Mouse (Mus musculus) forebrain, postnatal 0 days (tissue): ENCODE data around the gene Orc4. TPM values are rescaled to one million over a fixed set of nuclear protein-coding genes. Genes with fewer than 3 reads are reported as not detected.

Source experiments
- ATAC-seq: fragments of 200-750 bp; cut with Nextera tagmentation; 2 replicates; pipeline ENCODE4 v1.8.0; 2017; ENCODE audit warnings: mild to moderate bottlenecking, moderate library complexity
- DNase-seq: peaks from one replicate; pipeline ENCODE4 v3.0.0-alpha.2; 2015
- H3K27ac ChIP-seq: fragments of 300-500 bp; sonication (generic); 2 replicates; pipeline ENCODE4 v1.5.1; 2014; ENCODE audit warnings: low read depth, mild to moderate bottlenecking, antibody characterized with exemption, low read length, moderate library complexity, mixed read lengths
- H3K27me3 ChIP-seq: fragments of 300-500 bp; sonication (generic); 2 replicates; pipeline ENCODE4 v1.6.1; 2014; ENCODE audit warnings: mild to moderate bottlenecking, low read length, mixed read lengths; ENCODE audit not compliant: insufficient read depth
- H3K36me3 ChIP-seq: fragments of 300-500 bp; sonication (generic); 2 replicates; pipeline ENCODE4 v1.6.1; 2014; ENCODE audit warnings: mild to moderate bottlenecking, moderate library complexity; ENCODE audit not compliant: insufficient read depth
- H3K4me1 ChIP-seq: fragments of 300-500 bp; sonication (generic); 2 replicates; pipeline ENCODE4 v1.6.1; 2014; ENCODE audit warnings: antibody characterized with exemption; ENCODE audit not compliant: insufficient read depth
- H3K4me2 ChIP-seq: fragments of 300-500 bp; sonication (generic); 2 replicates; pipeline ENCODE4 v1.6.1; 2014; ENCODE audit warnings: low read depth, mild to moderate bottlenecking, moderate library complexity
- H3K4me3 ChIP-seq: fragments of 300-500 bp; sonication (generic); 2 replicates; pipeline ENCODE4 v1.5.1; 2014; ENCODE audit warnings: low read depth, low read length, mixed read lengths
- H3K9ac ChIP-seq: fragments of 300-500 bp; sonication (generic); 2 replicates; pipeline ENCODE4 v1.6.1; 2014; ENCODE audit warnings: mild to moderate bottlenecking
- H3K9me3 ChIP-seq: fragments of 300-500 bp; sonication (generic); 2 replicates; pipeline ENCODE4 v1.6.1; 2016; ENCODE audit warnings: low read length
- CTCF ChIP-seq: sonication (generic); IDR thresholded peaks from 2 replicates; pipeline ENCODE4 v1.5.1; 2016; ENCODE audit warnings: antibody characterized with exemption, control low read depth, low read depth
- WGBS: fragments of 180-500 bp; shearing (Covaris S2); extraction: QIAGEN DNeasy Blood & Tissue Kit; methylation state at CpG from one replicate; pipeline ENCODE4 v1.1.7; 2014; 5-methylcytosine and 5-hydroxymethylcytosine counted together
- polyA plus RNA-seq: library from polyadenylated mRNA; unstranded; fragments of >200 nt; fragmentation: Nextera tagmentation; extraction: Ambion mirVana; gene quantifications from 2 replicates; pipeline ENCODE4 v1.2.1, GENCODE M21; 2015
- total RNA-seq: library from RNA; depleted of rRNA; stranded (reverse); fragments of >200 nt; gene quantifications from 2 replicates; pipeline ENCODE4 v1.2.3, GENCODE M21; 2014

Orc4 gene
- total and polyA plus RNA-seq, 2 experiments from 2014 or later = 69.2 to 88.9 TPM

GRCm38 (mm10) chr2:48947761-48948160 lies 2.3 kb downstream of the Orc4 start:
- Histone ChIP-seq H3K9ac (0 out of 2 replicates have a peak overlapping the region, but pooled peaks have one; percentile 94), H3K4me2 (peak overlapping the region; percentile 57), H3K9me3 (no peaks in the 10 kb centered on the region), H3K27me3 (no peaks in the 10 kb centered on the region), H3K4me3 (peak overlapping the region; percentile 91), H3K36me3 (no peaks in the 10 kb centered on the region), H3K4me1 (peaks cover 13% of the 10 kb centered on the region; the same call in 1 of the 2 replicates), H3K27ac (no peak overlapping the region)
- TF ChIP-seq CTCF = no peak
- DNase-seq = no peak
- no peak for ATAC-seq
- 76% methylated on average over 3 of the region's 3 CpGs for WGBS

GRCm38 (mm10) chr2:48935058-48935457 lies 15.0 kb downstream of the Orc4 start:
- Histone ChIP-seq H3K4me2 (no peak overlapping the region), H3K36me3 (peaks cover 10% of the 10 kb centered on the region), H3K27ac (no peak overlapping the region), H3K4me1 (no peaks in the 10 kb centered on the region), H3K9me3 (no peaks in the 10 kb centered on the region), H3K27me3 (no peaks in the 10 kb centered on the region), H3K9ac (no peak overlapping the region), H3K4me3 (no peak overlapping the region)
- TF ChIP-seq CTCF = no peak
- 95% methylated on average over 2 of the region's 2 CpGs for WGBS
- no peak for ATAC-seq
- no peak for DNase-seq

GRCm38 (mm10) chr2:48915832-48916231 lies 34.2 kb downstream of the Orc4 start:
- Histone ChIP-seq H3K9me3 (no peaks in the 10 kb centered on the region), H3K36me3 (0 out of 2 replicates have a peak, but pooled peaks cover 6% of the 10 kb centered on the region), H3K4me1 (no peaks in the 10 kb centered on the region), H3K4me3 (no peak overlapping the region), H3K9ac (no peak overlapping the region), H3K4me2 (no peak overlapping the region), H3K27me3 (no peaks in the 10 kb centered on the region), H3K27ac (no peak overlapping the region)
- TF ChIP-seq CTCF = no peak
- no peak for DNase-seq
- no peak for ATAC-seq

- H3K4me2 ChIP-seq = no peak overlapping the region
- no peak overlapping the region for H3K27ac ChIP-seq
- no peaks in the 10 kb centered on the region for H3K4me1 ChIP-seq
- 67% methylated on average over 1 of the region's 1 CpGs for WGBS
- H3K9me3 ChIP-seq = no peaks in the 10 kb centered on the region
- no peaks in the 10 kb centered on the region for H3K27me3 ChIP-seq
- H3K36me3 ChIP-seq = 0 out of 2 replicates have a peak, but pooled peaks cover 6% of the 10 kb centered on the region
- H3K9ac ChIP-seq = no peak overlapping the region
- TF ChIP-seq CTCF = 0 out of 2 replicates have a peak, but pooled peaks have one; percentile 7
- DNase-seq = no peak
- no peak for ATAC-seq
- no peak overlapping the region for H3K4me3 ChIP-seq
These were observed 35.9 kb downstream of the Orc4 start for GRCm38 (mm10) chr2:48914185-48914584.

- Histone ChIP-seq H3K36me3 (peaks cover 12% of the 10 kb centered on the region), H3K9ac (no peak overlapping the region), H3K27ac (no peak overlapping the region), H3K4me2 (no peak overlapping the region), H3K9me3 (no peaks in the 10 kb centered on the region), H3K27me3 (no peaks in the 10 kb centered on the region), H3K4me3 (no peak overlapping the region), H3K4me1 (no peaks in the 10 kb centered on the region)
- whole genome bisulfite sequencing = 60% methylated on average over 2 of the region's 2 CpGs
- ATAC-seq = peak; percentile 68
- DNase-seq = peak; percentile 68
- TF ChIP-seq CTCF = peak; percentile 72
These were observed 41.2 kb downstream of the Orc4 start for GRCm38 (mm10) chr2:48908866-48909265.

- TF ChIP-seq CTCF = no peak
- H3K4me2 ChIP-seq = no peak overlapping the region
- H3K9me3 ChIP-seq = no peaks in the 10 kb centered on the region
- H3K4me1 ChIP-seq = no peaks in the 10 kb centered on the region
- H3K9ac ChIP-seq = no peak overlapping the region
- DNase-seq (no peak), ATAC-seq (no peak)
- WGBS = 94% methylated on average over 3 of the region's 3 CpGs
- H3K27me3 ChIP-seq = no peaks in the 10 kb centered on the region
- H3K27ac ChIP-seq = no peak overlapping the region
- H3K4me3 ChIP-seq = no peak overlapping the region
- peaks cover 20% of the 10 kb centered on the region; the same call in 1 of the 2 replicates for H3K36me3 ChIP-seq
These were observed 54.9 kb downstream of the Orc4 start for GRCm38 (mm10) chr2:48895186-48895585.

- Histone ChIP-seq H3K36me3 (no peaks in the 10 kb centered on the region), H3K9me3 (no peaks in the 10 kb centered on the region), H3K4me1 (no peaks in the 10 kb centered on the region), H3K4me3 (no peak overlapping the region), H3K27me3 (no peaks in the 10 kb centered on the region), H3K4me2 (no peak overlapping the region), H3K9ac (no peak overlapping the region), H3K27ac (no peak overlapping the region)
- ATAC-seq = peak; percentile 77
- TF ChIP-seq CTCF = peak; percentile 80
- DNase-seq = peak; percentile 89
These were observed 64.1 kb downstream of the Orc4 start for GRCm38 (mm10) chr2:48885945-48886344.
